Mouse (Mus musculus): ENCODE results near the gene Mcpt9. TPM values are rescaled to one million over a fixed set of nuclear protein-coding genes. Genes with fewer than 3 reads are reported as not detected.
"Not testable (repeated sequence)": the region's sequence is repeated elsewhere in the genome, so short reads cannot be mapped to it uniquely, and the experiment has no call there.

Gene Mcpt9
- total RNA-seq (2014; rRNA removed) = not detected in 2 replicates
- polyA plus RNA-seq (2015; fragmentation: Nextera tagmentation; extraction: Ambion mirVana) = not detected in 2 replicates

DNA sequence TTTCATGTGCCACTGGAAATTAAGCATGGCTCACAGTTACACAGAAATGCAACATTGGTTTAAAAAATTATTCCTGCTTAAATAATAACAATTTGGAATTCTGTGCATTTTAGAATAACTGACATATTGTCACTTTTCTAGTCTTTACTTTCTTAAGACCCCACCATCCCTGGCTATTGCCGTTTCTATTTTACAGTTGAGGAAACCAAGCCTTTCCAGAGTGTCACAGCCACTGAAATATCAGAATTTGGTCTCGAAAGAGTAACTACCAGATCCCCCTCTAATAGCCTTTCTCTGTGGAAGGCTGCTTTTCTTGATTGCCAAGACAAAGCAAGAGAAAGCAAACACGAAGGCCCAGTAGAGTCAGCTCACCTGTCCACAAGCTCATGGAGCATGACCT lies at the start of gene Mcpt9:
Gene Mcpt9, minus strand, starts transcription at position 101 of the 400 bp plus-strand sequence.
- DNase-seq (ENCODE audit: low spot score) = not testable (repeated sequence)

GRCm38 (mm10) chr14:56062213-56062612 lies 31.9 kb upstream of the Mcpt9 start, which contains the start of gene Mcpt4:
Mcpt4 (minus strand) TSS chr14:56062313.
- WGBS = 77% methylated on average over 3 of the region's 3 CpGs
- ATAC-seq = not testable (repeated sequence)

More for the DNA sequence above, at the start of gene Mcpt9:
- not testable (repeated sequence) for H3K4me1 ChIP-seq (ENCODE audit: insufficient read depth, low read length); ATAC-seq; H3K9me3 ChIP-seq (ENCODE audit: low read length); H3K4me3 ChIP-seq (ENCODE audit: low read length); H3K4me2 ChIP-seq (ENCODE audit: low read depth, low read length); H3K27ac ChIP-seq; H3K27me3 ChIP-seq (ENCODE audit: insufficient read depth, low read length); H3K9ac ChIP-seq (replicated peaks; ENCODE audit: low read length); H3K36me3 ChIP-seq (ENCODE audit: insufficient read depth, low read length)
- WGBS = 71% methylated on average over 3 of the region's 3 CpGs

GRCm38 (mm10) chr14:56057722-56058121 lies 27.4 kb upstream of the Mcpt9 start:
- Histone ChIP-seq H3K9ac (replicated peaks; ENCODE audit: low read length) (no peak overlapping the region), H3K27me3 (ENCODE audit: insufficient read depth, low read length) (no peaks in the 10 kb centered on the region), H3K4me1 (ENCODE audit: insufficient read depth, low read length) (no peaks in the 10 kb centered on the region), H3K4me2 (ENCODE audit: low read depth, low read length) (no peak overlapping the region), H3K27ac (no peak overlapping the region), H3K36me3 (ENCODE audit: insufficient read depth, low read length) (no peaks in the 10 kb centered on the region), H3K4me3 (ENCODE audit: low read length) (no peak overlapping the region), H3K9me3 (ENCODE audit: low read length) (no peaks in the 10 kb centered on the region)
- no peak for TF ChIP-seq CTCF (IDR thresholded peaks at IDR 0.05; ENCODE audit: low read depth)
- ATAC-seq = no peak
- WGBS = 85% methylated on average over 4 of the region's 4 CpGs
- DNase-seq (ENCODE audit: low spot score) = no peak

More at GRCm38 (mm10) chr14:56062213-56062612, 31.9 kb upstream of the Mcpt9 start, which contains the start of gene Mcpt4:
- not testable (repeated sequence) for H3K9me3 ChIP-seq (ENCODE audit: low read length); H3K4me2 ChIP-seq (ENCODE audit: low read depth, low read length); H3K4me3 ChIP-seq (ENCODE audit: low read length); H3K27ac ChIP-seq; H3K27me3 ChIP-seq (ENCODE audit: insufficient read depth, low read length); DNase-seq (ENCODE audit: low spot score); H3K9ac ChIP-seq (replicated peaks; ENCODE audit: low read length); H3K4me1 ChIP-seq (ENCODE audit: insufficient read depth, low read length); H3K36me3 ChIP-seq (ENCODE audit: insufficient read depth, low read length)

DNA sequence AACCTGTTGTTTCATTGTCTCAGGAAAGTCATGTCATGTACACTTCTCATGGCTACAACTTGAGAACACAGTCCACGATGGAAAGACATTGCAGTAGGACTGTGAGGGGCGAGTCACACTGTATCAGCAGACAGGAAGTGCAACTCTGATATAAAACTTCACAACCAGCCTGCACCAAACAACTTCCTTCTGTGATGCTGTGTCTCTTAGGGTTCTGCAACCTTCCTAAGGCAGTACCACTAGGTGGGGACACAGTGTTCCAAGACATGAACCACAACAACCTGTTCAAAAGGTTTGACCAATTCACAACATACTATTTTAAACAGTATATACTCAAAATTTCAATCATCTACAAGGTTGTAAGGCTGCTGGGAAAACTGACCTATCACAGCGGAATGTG lies 25.1 kb upstream of the Mcpt9 start:
- ATAC-seq = no peak
- no peak for TF ChIP-seq CTCF (IDR thresholded peaks at IDR 0.05; ENCODE audit: low read depth)
- H3K9me3 ChIP-seq (ENCODE audit: low read length) = no peaks in the 10 kb centered on the region

DNA sequence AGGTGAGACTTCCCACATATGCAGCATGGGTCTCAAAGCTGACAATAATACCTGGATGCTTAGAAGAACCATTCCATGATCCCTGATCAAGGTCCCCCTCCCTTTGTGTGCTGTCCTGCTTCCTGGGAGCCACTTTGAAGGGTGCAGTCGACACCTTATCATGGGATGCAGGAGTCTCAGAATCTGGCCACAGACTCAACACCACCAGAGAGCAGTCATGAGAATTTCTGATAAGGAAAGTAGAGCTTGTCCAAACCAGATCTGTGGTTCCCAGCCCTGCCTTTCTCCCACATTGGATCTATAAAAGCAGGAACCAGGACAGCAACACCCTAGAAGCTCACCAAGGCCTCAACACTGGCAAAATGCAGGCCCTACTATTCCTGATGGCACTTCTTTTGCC lies 11.5 kb upstream of the Mcpt9 start, which contains the start of gene Mcpt2:
Gene Mcpt2, plus strand, starts transcription at position 250 of the 400 bp plus-strand sequence.
- H3K4me3 ChIP-seq (ENCODE audit: low read length); H3K4me1 ChIP-seq (ENCODE audit: insufficient read depth, low read length); ATAC-seq; H3K9me3 ChIP-seq (ENCODE audit: low read length); DNase-seq (ENCODE audit: low spot score); H3K4me2 ChIP-seq (ENCODE audit: low read depth, low read length); H3K27ac ChIP-seq; H3K36me3 ChIP-seq (ENCODE audit: insufficient read depth, low read length); H3K27me3 ChIP-seq (ENCODE audit: insufficient read depth, low read length); H3K9ac ChIP-seq (replicated peaks; ENCODE audit: low read length): not testable (repeated sequence)
- 94% methylated on average over 1 of the region's 1 CpGs for WGBS

More for the DNA sequence above, 25.1 kb upstream of the Mcpt9 start:
- Histone ChIP-seq H3K27me3 (ENCODE audit: insufficient read depth, low read length) (no peaks in the 10 kb centered on the region), H3K4me1 (ENCODE audit: insufficient read depth, low read length) (no peaks in the 10 kb centered on the region), H3K36me3 (ENCODE audit: insufficient read depth, low read length) (no peaks in the 10 kb centered on the region), H3K9ac (replicated peaks; ENCODE audit: low read length) (no peak overlapping the region), H3K27ac (no peak overlapping the region), H3K4me3 (ENCODE audit: low read length) (no peak overlapping the region), H3K4me2 (ENCODE audit: low read depth, low read length) (no peak overlapping the region)
- no peak for DNase-seq (ENCODE audit: low spot score)
- 86% methylated on average over 3 of the region's 3 CpGs for WGBS

DNA sequence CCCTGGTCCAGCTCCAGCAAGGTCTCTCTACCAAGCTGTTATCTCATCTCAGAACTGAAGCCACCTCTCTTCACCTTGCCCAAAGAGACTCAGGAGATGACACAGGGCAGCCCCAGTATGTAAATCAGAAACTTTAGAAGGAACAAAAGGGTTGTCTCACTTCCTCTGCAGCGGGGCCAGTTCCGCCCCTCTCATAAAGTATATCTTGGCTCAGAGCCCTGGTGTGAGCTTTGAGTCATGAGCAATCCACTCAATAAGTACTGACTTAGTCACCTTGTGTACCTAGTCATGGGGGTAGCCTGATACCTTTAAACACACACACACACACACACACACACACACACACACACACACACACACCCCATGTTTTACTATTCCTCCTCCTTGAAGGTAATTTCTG lies 4.1 kb upstream of the Mcpt9 start:
- DNase-seq (ENCODE audit: low spot score) = no peak
- H3K27ac ChIP-seq = no peak overlapping the region
- H3K4me1 ChIP-seq (ENCODE audit: insufficient read depth, low read length) = no peaks in the 10 kb centered on the region
- no peak overlapping the region for H3K4me3 ChIP-seq (ENCODE audit: low read length)
- no peaks in the 10 kb centered on the region for H3K9me3 ChIP-seq (ENCODE audit: low read length)
- WGBS = 74% methylated on average over 2 of the region's 2 CpGs
- TF ChIP-seq CTCF (IDR thresholded peaks at IDR 0.05; ENCODE audit: low read depth) = no peak
- no peak for ATAC-seq
- H3K36me3 ChIP-seq (ENCODE audit: insufficient read depth, low read length) = no peaks in the 10 kb centered on the region
- H3K4me2 ChIP-seq (ENCODE audit: low read depth, low read length) = no peak overlapping the region
- no peaks in the 10 kb centered on the region for H3K27me3 ChIP-seq (ENCODE audit: insufficient read depth, low read length)
- H3K9ac ChIP-seq (replicated peaks; ENCODE audit: low read length) = no peak overlapping the region

DNA sequence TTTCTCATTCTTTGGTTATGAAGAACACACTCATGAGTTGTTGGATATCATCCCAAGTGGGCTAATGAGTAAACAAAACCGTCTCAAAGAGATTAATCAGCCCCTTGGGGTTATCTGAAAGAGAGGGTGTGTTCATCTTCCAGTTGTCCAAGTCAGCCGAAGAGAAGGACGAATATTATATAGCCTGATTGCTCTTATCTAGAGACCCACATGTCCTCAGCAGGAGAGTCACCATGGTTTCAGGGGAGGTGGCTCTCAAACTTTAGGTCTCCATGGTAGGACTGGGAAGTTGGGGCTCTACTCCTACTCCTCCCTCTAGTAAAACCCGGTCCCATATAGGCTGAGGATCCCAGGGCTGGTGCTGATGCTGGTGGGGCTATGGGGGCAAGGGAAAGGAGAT lies 9.0 kb downstream of the Mcpt9 start:
- not testable (repeated sequence) for H3K4me1 ChIP-seq (ENCODE audit: insufficient read depth, low read length); ATAC-seq; H3K9me3 ChIP-seq (ENCODE audit: low read length); H3K27ac ChIP-seq; H3K9ac ChIP-seq (replicated peaks; ENCODE audit: low read length); H3K36me3 ChIP-seq (ENCODE audit: insufficient read depth, low read length); H3K27me3 ChIP-seq (ENCODE audit: insufficient read depth, low read length); H3K4me2 ChIP-seq (ENCODE audit: low read depth, low read length); DNase-seq (ENCODE audit: low spot score); H3K4me3 ChIP-seq (ENCODE audit: low read length)
- WGBS = 79% methylated on average over 3 of the region's 4 CpGs

Measured in hindbrain, postnatal 0 days (tissue).